Mouse (Mus musculus) layer of hippocampus, adult 9-10 months (tissue): Measurements from ENCODE around the gene Olfr344.

Experiments
- DNase-seq: peaks from one replicate; pipeline ENCODE4 v3.0.0; 2022; ENCODE audit warnings: low spot score

Olfr344 gene

DNA sequence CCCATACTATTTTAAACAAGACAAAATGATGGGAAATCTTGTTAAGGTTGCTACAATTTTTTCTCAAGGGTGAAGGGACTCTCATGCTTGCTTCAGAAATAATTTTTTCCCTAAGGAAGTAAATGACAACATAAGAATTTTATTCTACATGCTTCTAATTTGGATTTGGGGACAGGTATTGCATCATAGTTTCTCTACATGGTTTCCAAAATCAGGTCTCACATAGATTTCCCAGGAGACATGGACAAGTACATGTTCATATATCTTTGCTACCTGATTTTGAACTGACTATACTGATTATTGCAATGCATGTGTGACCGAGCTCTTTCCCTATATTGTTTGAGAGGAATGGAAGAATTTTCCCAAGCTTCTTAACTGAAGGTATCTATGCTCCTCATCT is at the start of gene Olfr344:
Gene Olfr344 (plus strand): TSS at position 301 of the 400 bp plus-strand sequence.
- DNase-seq: no peak

DNA sequence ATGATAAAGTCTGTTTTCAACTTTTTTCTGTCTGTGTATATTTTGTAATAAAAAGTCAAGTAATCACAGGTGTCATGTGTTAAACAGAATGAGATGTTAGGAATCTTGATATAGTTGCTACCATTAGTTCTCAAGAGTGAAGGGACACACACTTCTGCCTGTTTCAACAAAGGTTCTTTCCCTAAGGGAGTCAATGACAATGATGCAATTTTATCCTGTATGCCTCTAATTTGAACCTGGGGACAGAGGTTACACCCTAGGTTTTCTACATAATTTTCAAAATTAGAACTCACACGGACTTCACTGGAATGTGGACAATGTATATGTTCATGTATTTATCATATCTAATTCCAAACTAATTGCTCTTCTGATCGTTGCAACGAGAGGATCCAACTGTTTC is 41.8 kb upstream of the Olfr344 start, which contains the start of gene Olfr342:
Gene Olfr342 (plus strand): TSS at position 301 of the 400 bp plus-strand sequence.
- no peak for DNase-seq

DNA sequence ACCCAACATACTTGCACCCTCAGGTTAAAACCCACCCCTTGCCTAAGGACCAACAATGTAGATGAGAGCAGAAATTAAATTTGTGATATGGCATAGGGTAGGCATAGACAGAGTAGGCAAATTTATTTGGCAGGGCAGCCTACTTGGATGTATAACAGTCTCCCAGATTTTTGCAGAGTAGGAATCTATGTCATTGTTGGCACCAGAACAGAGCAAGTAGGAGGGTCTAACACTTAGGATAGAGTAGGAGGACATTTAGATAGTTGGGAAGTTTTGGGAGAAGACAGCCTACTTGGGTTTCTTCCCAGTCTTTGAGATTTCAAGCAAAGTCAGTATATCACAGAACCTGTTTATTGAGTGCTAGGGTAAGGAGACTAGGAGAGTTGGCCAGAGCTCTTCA is 1.3 kb upstream of the Olfr344 start:
- DNase-seq: no peak

DNA sequence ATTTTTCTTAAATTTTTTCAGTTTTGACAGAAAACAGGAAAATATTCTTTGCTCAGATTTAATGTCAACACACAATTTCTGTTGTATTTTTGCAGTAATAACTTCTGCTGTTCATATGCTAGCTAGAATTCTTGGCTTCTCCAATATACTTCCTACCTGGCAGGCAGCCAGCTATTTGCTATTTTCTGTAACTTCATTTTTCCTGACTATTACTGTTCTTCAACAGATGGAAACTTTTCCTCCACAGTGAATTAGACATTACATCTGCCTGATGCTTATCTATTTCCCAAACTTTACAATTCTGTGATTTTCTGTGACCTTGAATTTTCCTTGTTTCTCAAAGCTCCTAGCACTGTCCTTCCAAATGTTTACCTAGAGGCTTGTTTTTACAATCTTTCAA is 560 bp downstream of the Olfr344 start:
- no peak for DNase-seq

DNA sequence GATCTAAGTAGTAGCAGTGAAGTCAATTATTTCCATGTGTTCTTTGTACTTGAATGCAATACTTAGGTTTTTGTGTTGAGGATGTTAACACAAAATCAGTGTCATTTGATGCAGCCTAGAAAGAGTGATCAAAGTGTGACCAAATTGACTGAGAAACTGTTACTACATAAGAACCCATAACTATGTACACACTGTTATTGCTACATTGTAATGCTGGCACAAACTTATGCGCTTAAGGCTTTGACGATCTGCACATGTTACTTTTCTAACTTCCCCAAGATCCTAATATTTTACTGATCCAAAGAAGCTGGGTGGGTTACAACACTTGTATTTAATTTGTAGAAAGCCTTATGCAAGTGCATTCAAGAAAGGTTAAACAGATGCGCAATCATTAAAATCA is 1.4 kb downstream of the Olfr344 start:
- no peak for DNase-seq
